Mouse (Mus musculus) thymus, adult 2 months (tissue): ENCODE measurements around the gene Becn1. TPM values are rescaled to one million over a fixed set of nuclear protein-coding genes. Genes with fewer than 3 reads are reported as not detected.

ENCODE experiments used
- DNase-seq: peaks from one replicate; pipeline ENCODE4 v3.0.0; 2021
- H3K27ac ChIP-seq: fragments of 200-500 bp; 2 replicates; pipeline ENCODE4 v1.5.1; 2012; ENCODE audit warnings: low read length, control low read depth; ENCODE audit not compliant: control insufficient read depth, insufficient read depth
- H3K27me3 ChIP-seq: fragments of 200-500 bp; 2 replicates; pipeline ENCODE4 v1.6.1; 2012; ENCODE audit warnings: mild to moderate bottlenecking, low read length, moderate library complexity, mixed read lengths; ENCODE audit not compliant: control insufficient read depth, insufficient read depth
- H3K36me3 ChIP-seq: fragments of 200-500 bp; 2 replicates; pipeline ENCODE4 v1.6.1; 2012; ENCODE audit warnings: mild to moderate bottlenecking, low read length, moderate library complexity; ENCODE audit not compliant: control insufficient read depth, insufficient read depth
- H3K4me1 ChIP-seq: fragments of 200-500 bp; replicated peaks from 2 replicates; pipeline ENCODE4 v1.6.1; 2012; ENCODE audit warnings: low read length; ENCODE audit not compliant: control insufficient read depth, insufficient read depth
- H3K4me3 ChIP-seq: fragments of 200-500 bp; 2 replicates; pipeline ENCODE4 v1.5.1; 2012; ENCODE audit warnings: mild to moderate bottlenecking, low read length, control low read depth, moderate library complexity; ENCODE audit not compliant: control insufficient read depth, insufficient read depth
- CTCF ChIP-seq: fragments of 200-500 bp; IDR thresholded peaks from 2 replicates; pipeline ENCODE4 v1.5.1; 2012; ENCODE audit warnings: mild to moderate bottlenecking, control low read depth, low read length, moderate library complexity, borderline replicate concordance; ENCODE audit not compliant: control insufficient read depth, poor library complexity, insufficient read depth; ENCODE audit errors: extremely low read depth
- POLR2A ChIP-seq: fragments of 200-500 bp; IDR thresholded peaks from 2 replicates; pipeline ENCODE4 v1.6.1; 2012; ENCODE audit warnings: mild to moderate bottlenecking, low read length, control low read depth, moderate library complexity; ENCODE audit not compliant: control insufficient read depth, poor library complexity, insufficient read depth; ENCODE audit errors: extremely low read depth
- WGBS: fragments of 180-500 bp; shearing (Covaris S2); methylation state at CpG from one replicate; pipeline ENCODE4 v1.1.7; 2018; 5-methylcytosine and 5-hydroxymethylcytosine counted together
- polyA plus RNA-seq: library from polyadenylated mRNA; depleted of rRNA; stranded (reverse); fragments of >200 nt; gene quantifications from 2 replicates; pipeline ENCODE4 v1.2.3, GENCODE M21; 2012; rRNA removed

The Becn1 gene
- polyA plus RNA-seq, 1 experiment, result 176 TPM

DNA sequence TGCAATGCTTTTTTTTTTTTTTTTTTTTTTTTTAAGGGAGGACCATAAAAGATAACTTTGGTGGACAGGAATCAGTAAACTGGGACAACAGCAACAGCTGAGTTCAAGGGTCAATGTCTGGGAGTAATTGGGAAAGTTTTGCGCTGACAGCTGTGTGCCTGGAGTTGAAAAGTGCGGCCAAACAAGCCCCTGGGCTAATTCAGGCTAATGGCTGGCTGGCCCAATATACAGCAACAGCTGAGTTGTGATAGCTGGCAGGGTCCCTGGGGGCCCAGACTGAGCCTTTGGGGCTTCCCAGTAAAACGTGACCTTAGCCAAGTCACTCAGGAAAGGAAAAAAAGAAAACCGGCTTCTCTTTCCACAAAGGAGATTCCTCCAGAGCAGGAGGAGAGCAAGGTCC lies 57.0 kb downstream of the Becn1 start:
- Histone ChIP-seq H3K27ac (no peak overlapping the region), H3K4me3 (no peak overlapping the region), H3K36me3 (no peaks in the 10 kb centered on the region), H3K4me1 (peaks cover 6% of the 10 kb centered on the region), H3K27me3 (peaks cover 16% of the 10 kb centered on the region)
- WGBS, result 93% methylated on average over 4 of the region's 4 CpGs
- TF ChIP-seq POLR2A (no peak), CTCF (no peak)
- no peak for DNase-seq

GRCm38 (mm10) chr11:101238071-101238647 lies 63.9 kb downstream of the Becn1 start:
- 93% methylated on average over 5 of the region's 5 CpGs for WGBS
- no peaks in the 10 kb centered on the region for H3K4me1 ChIP-seq
- TF ChIP-seq CTCF (no peak), POLR2A (no peak)
- DNase-seq, result no peak
- H3K4me3 ChIP-seq, result no peak overlapping the region
- no peaks in the 10 kb centered on the region for H3K27me3 ChIP-seq
- H3K27ac ChIP-seq, result no peak overlapping the region
- H3K36me3 ChIP-seq, result no peaks in the 10 kb centered on the region

DNA sequence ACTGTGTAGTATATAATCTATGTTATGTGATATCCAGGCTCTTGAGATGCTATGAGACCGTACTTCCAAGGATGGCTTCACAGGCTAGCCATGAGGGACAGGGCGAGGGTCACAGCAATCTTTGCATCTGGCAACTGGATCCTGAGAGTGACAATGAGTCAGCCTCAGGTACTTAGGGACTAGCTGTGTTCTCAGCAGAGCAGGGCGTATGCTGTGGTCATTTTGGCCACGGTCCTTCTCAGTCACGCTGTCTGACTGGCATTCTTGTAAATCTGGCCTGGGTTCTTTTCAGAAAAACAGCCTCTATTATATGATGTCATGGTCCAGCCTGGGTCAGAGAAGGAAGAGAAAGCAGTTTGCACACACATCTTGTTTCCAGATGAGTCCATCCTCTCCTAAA lies 65.3 kb downstream of the Becn1 start:
- WGBS, result 97% methylated on average over 5 of the region's 5 CpGs
- TF ChIP-seq CTCF (no peak), POLR2A (no peak)
- Histone ChIP-seq H3K4me3 (no peak overlapping the region), H3K36me3 (no peaks in the 10 kb centered on the region), H3K27me3 (no peaks in the 10 kb centered on the region), H3K4me1 (no peaks in the 10 kb centered on the region), H3K27ac (no peak overlapping the region)
- DNase-seq, result no peak

Other genes starting within 250 kb of the Becn1 start
- 24.3 and 25.2 TPM in 2 replicates for gene Naglu, start 232.3 kb downstream of the Becn1 start, polyA plus RNA-seq
- gene Hsd17b1, start 223.9 kb downstream of the Becn1 start, polyA plus RNA-seq, result 0.40 and 0.93 TPM in 2 replicates
- 68.5 and 74.2 TPM in 2 replicates for gene Coasy, start 219.7 kb downstream of the Becn1 start, polyA plus RNA-seq
- gene Mlx, start 215.0 kb downstream of the Becn1 start, polyA plus RNA-seq, result 79.1 and 110 TPM in 2 replicates
- gene Psmc3ip, start 206.8 kb downstream of the Becn1 start, polyA plus RNA-seq, result 6.0 and 6.1 TPM in 2 replicates
- gene Retreg3, start 182.4 kb downstream of the Becn1 start, polyA plus RNA-seq, result 118 and 130 TPM in 2 replicates
- gene Tubg1, start 182.3 kb downstream of the Becn1 start, polyA plus RNA-seq, result 50.3 and 67.4 TPM in 2 replicates
- 2.6 and 3.3 TPM in 2 replicates for gene Tubg2, start 146.4 kb downstream of the Becn1 start, polyA plus RNA-seq
- 4.5 and 5.3 TPM in 2 replicates for gene Cntnap1, start 131.8 kb downstream of the Becn1 start, polyA plus RNA-seq
- gene Plekhh3, start 130.9 kb downstream of the Becn1 start, polyA plus RNA-seq, result 11.9 and 12.1 TPM in 2 replicates
- gene Ccr10, start 126.8 kb downstream of the Becn1 start, polyA plus RNA-seq, result 2.9 and 3.9 TPM in 2 replicates
- gene Ezh1, start 75.8 kb downstream of the Becn1 start, polyA plus RNA-seq, result 38.8 and 43.3 TPM in 2 replicates
- gene Ramp2, start 56.3 kb downstream of the Becn1 start, polyA plus RNA-seq, result 13.5 and 20.5 TPM in 2 replicates
- 88.3 and 92.6 TPM in 2 replicates for gene Vps25, start 48.6 kb downstream of the Becn1 start, polyA plus RNA-seq
- gene Wnk4, start 41.7 kb downstream of the Becn1 start, polyA plus RNA-seq, result 1.2 TPM in 2 replicates
- gene Cntd1, start 23.3 kb downstream of the Becn1 start, polyA plus RNA-seq, result 0.71 and 0.84 TPM in 2 replicates
- 245 and 273 TPM in 2 replicates for gene Coa3, start 23.2 kb downstream of the Becn1 start, polyA plus RNA-seq
- 103 and 106 TPM in 2 replicates for gene Psme3, start 13.9 kb upstream of the Becn1 start, polyA plus RNA-seq
- 14.6 and 16.2 TPM in 2 replicates for gene Aoc2, start 22.8 kb upstream of the Becn1 start, polyA plus RNA-seq
- 11.8 and 12.1 TPM in 2 replicates for gene Aoc3, start 28.3 kb upstream of the Becn1 start, polyA plus RNA-seq
- 0.15 and 0.37 TPM in 2 replicates for gene G6pc, start 65.3 kb upstream of the Becn1 start, polyA plus RNA-seq
- gene Aarsd1, start 115.3 kb upstream of the Becn1 start, polyA plus RNA-seq, result 33.4 and 37.2 TPM in 2 replicates
- 0.49 TPM in 1 of 2 replicates, not detected in the other for gene Gm27029, start 122.5 kb upstream of the Becn1 start, polyA plus RNA-seq
- 27.4 and 28.5 TPM in 2 replicates for gene Rundc1, start 122.8 kb upstream of the Becn1 start, polyA plus RNA-seq
- gene Ptges3l, start 123.0 kb upstream of the Becn1 start, polyA plus RNA-seq, result 1.3 and 3.1 TPM in 2 replicates
- gene Rpl27, start 140.0 kb upstream of the Becn1 start, polyA plus RNA-seq, result 666 and 730 TPM in 2 replicates
- gene Ifi35, start 146.1 kb upstream of the Becn1 start, polyA plus RNA-seq, result 63.6 and 83.6 TPM in 2 replicates
- gene Rnd2, start 162.7 kb upstream of the Becn1 start, polyA plus RNA-seq, result 3.5 and 4.3 TPM in 2 replicates
- 67.9 and 73.6 TPM in 2 replicates for gene Vat1, start 163.9 kb upstream of the Becn1 start, polyA plus RNA-seq
- gene Brca1, start 249.7 kb upstream of the Becn1 start, polyA plus RNA-seq, result 4.3 and 6.0 TPM in 2 replicates
- 142 and 145 TPM in 2 replicates for gene Nbr1, start 249.9 kb upstream of the Becn1 start, polyA plus RNA-seq